Mouse (Mus musculus) cerebellum, adult 2 months (tissue): ENCODE results near the gene Fastk. TPM values are rescaled to one million over a fixed set of nuclear protein-coding genes. Genes with fewer than 3 reads are reported as not detected.

Experiments
- DNase-seq, 2 experiments: peaks; one replicate each; pipeline ENCODE4 v3.0.0; 2021
- H3K27ac ChIP-seq: fragments of 200-500 bp; 2 replicates; pipeline ENCODE4 v1.5.1; 2012; ENCODE audit warnings: low read length, control low read depth, inconsistent platforms; ENCODE audit not compliant: insufficient read depth
- H3K27me3 ChIP-seq: fragments of 200-500 bp; 2 replicates; pipeline ENCODE4 v1.6.1; 2012; ENCODE audit warnings: inconsistent platforms, mild to moderate bottlenecking, low read length, moderate library complexity; ENCODE audit not compliant: control insufficient read depth, insufficient read depth
- H3K4me1 ChIP-seq: fragments of 200-500 bp; 2 replicates; pipeline ENCODE4 v1.6.1; 2011; ENCODE audit warnings: low read length; ENCODE audit not compliant: control insufficient read depth, insufficient read depth
- H3K4me3 ChIP-seq: fragments of 200-500 bp; replicated peaks from 2 replicates; pipeline ENCODE3; 2011; ENCODE audit warnings: mild to moderate bottlenecking, low read depth, low read length, control low read depth; ENCODE audit not compliant: insufficient read depth
- CTCF ChIP-seq: fragments of 200-500 bp; IDR thresholded peaks from 2 replicates; pipeline ENCODE4 v1.5.1; 2011; ENCODE audit warnings: low read depth, mild to moderate bottlenecking, control low read depth, low read length, moderate library complexity, borderline replicate concordance; ENCODE audit not compliant: insufficient read depth
- POLR2A ChIP-seq: fragments of 200-500 bp; IDR thresholded peaks from 2 replicates; pipeline ENCODE4 v1.6.1; 2011; ENCODE audit warnings: low read length, control low read depth, borderline replicate concordance; ENCODE audit not compliant: insufficient read depth
- WGBS: fragments of 180-500 bp; shearing (Covaris S2); methylation state at CpG from one replicate; pipeline ENCODE4 v1.1.7; 2018; 5-methylcytosine and 5-hydroxymethylcytosine counted together
- polyA plus RNA-seq: library from polyadenylated mRNA; depleted of rRNA; stranded (reverse); fragments of >200 nt; gene quantifications from 2 replicates; pipeline ENCODE4 v1.2.3, GENCODE M21; 2012; rRNA removed

Gene Fastk
- polyA plus RNA-seq, 1 experiment: 246 TPM

DNA sequence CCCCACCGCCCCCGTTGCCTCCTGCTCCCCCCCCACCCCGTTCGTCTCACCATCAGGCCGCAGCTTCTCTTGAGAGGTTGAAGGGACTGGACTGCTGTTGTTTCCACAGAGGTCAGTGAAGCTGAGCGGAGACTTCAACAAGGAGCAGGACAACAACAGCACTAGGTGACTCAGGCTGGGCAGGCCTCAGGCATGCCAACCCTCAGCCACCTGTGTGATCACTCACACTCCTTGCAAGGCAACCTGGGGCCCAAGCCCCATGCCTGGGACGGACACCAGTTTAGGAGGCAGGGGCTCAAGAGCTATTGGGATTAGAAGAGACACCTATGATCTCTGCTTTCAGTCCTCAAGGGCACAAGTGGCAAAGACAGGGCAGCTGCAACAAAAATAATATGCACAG, 53.2 kb downstream of the Fastk start, which contains the start of gene Atg9b:
Gene Atg9b (minus strand): TSS at position 280 of the 400 bp plus-strand sequence.
- TF ChIP-seq CTCF (no peak), POLR2A (no peak)
- H3K27me3 ChIP-seq: no peaks in the 10 kb centered on the region
- DNase-seq: no peak
- H3K4me3 ChIP-seq: no peak within 1 kb of the TSS
- H3K4me1 ChIP-seq: peaks cover 5% of the 10 kb centered on the region; the same call in 1 of the 2 replicates
- WGBS: 82% methylated on average over 7 of the region's 7 CpGs
- no peak within 1 kb of the TSS for H3K27ac ChIP-seq

GRCm38 (mm10) chr5:24389658-24390020, 55.4 kb downstream of the Fastk start:
- TF ChIP-seq CTCF (no peak), POLR2A (no peak)
- peaks cover 5% of the 10 kb centered on the region; the same call in 1 of the 2 replicates for H3K4me1 ChIP-seq
- no peak overlapping the region for H3K4me3 ChIP-seq
- H3K27me3 ChIP-seq: no peaks in the 10 kb centered on the region
- 85% methylated on average over 4 of the region's 4 CpGs for WGBS
- H3K27ac ChIP-seq: no peak overlapping the region
- no peak for DNase-seq

DNA sequence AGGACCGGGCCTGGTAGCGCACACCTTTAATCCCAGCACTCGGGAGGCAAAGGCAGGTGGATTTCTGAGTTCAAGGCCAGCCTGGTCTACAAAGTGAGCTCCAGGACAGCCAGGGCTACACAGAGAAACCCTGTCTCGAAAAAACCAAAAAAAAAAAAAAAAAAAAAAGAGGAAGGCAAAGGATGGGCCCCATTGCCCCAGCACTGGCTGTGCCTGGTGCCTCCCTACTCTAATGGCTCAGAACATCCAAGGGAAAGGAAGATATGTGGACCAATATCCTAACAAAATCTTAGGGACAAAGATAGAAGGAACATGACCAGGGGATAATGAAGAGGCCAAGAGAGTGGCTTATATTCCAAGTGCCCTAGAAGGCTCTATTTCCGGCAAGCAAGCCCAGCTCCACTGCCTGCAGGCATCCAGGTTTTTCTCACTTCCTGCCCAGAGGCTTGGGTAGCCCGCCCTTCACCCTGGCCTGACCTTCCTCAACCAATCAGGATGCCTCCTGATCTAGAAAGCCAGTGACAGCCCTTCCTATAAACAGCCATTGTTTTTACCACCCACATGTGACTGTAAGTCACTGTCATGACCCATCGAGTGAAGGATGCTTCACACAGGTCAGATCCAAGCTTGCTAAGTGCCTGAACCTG, 56.0 kb downstream of the Fastk start:
- no peak for DNase-seq
- Histone ChIP-seq H3K4me3 (no peak overlapping the region), H3K4me1 (peaks cover 9% of the 10 kb centered on the region), H3K27ac (no peak overlapping the region), H3K27me3 (no peaks in the 10 kb centered on the region)
- TF ChIP-seq CTCF: no peak
- no peak for TF ChIP-seq POLR2A
- WGBS: 76% methylated on average over 7 of the region's 7 CpGs

Other genes starting within 250 kb of the Fastk start
- 83.3 and 85.2 TPM in 2 replicates for gene Kcnh2, start 93.7 kb downstream of the Fastk start, polyA plus RNA-seq
- 7.5 and 8.6 TPM in 2 replicates for gene Nos3, start 80.5 kb downstream of the Fastk start, polyA plus RNA-seq
- gene Atg9b, start 53.1 kb downstream of the Fastk start, polyA plus RNA-seq: 4.1 and 4.4 TPM in 2 replicates
- 51.8 and 53.5 TPM in 2 replicates for gene Abcb8, start 51.6 kb downstream of the Fastk start, polyA plus RNA-seq
- 0.74 and 0.87 TPM in 2 replicates for gene Asic3, start 31.9 kb downstream of the Fastk start, polyA plus RNA-seq
- gene Cdk5, start 21.8 kb downstream of the Fastk start, polyA plus RNA-seq: 221 and 222 TPM in 2 replicates
- 81.3 and 88.0 TPM in 2 replicates for gene Slc4a2, start 21.4 kb downstream of the Fastk start, polyA plus RNA-seq
- 60.6 and 61.1 TPM in 2 replicates for gene Tmub1, start 2.6 kb upstream of the Fastk start, polyA plus RNA-seq
- gene Agap3, start 6.9 kb upstream of the Fastk start, polyA plus RNA-seq: 402 and 421 TPM in 2 replicates
- gene Gbx1, start 81.9 kb upstream of the Fastk start, polyA plus RNA-seq: 0.38 and 0.44 TPM in 2 replicates
- gene Asb10, start 95.7 kb upstream of the Fastk start, polyA plus RNA-seq: 0.18 and 0.21 TPM in 2 replicates
- not detected in 2 replicates for gene 4931409K22Rik, start 111.5 kb upstream of the Fastk start, polyA plus RNA-seq
- 101 TPM in 2 replicates for gene Abcf2, start 132.2 kb upstream of the Fastk start, polyA plus RNA-seq
- gene Chpf2, start 141.5 kb upstream of the Fastk start, polyA plus RNA-seq: 46.3 and 48.9 TPM in 2 replicates
- 89.9 and 102 TPM in 2 replicates for gene Smarcd3, start 179.1 kb upstream of the Fastk start, polyA plus RNA-seq
- gene Nub1, start 240.2 kb upstream of the Fastk start, polyA plus RNA-seq: 79.0 and 80.4 TPM in 2 replicates